Mouse (Mus musculus) heart, adult 2 months (tissue): ENCODE data around the gene Porcn.

Experiments
- CTCF ChIP-seq: fragments of 200-600 bp; IDR thresholded peaks from 2 replicates; pipeline ENCODE4 v1.8.1; 2022; ENCODE audit warnings: antibody characterized with exemption, mild to moderate bottlenecking, moderate library complexity
- POLR2A ChIP-seq: fragments of 200-500 bp; IDR thresholded peaks from 2 replicates; pipeline ENCODE4 v1.6.1; 2011; ENCODE audit warnings: mild to moderate bottlenecking, low read depth, low read length, control low read depth; ENCODE audit not compliant: insufficient read depth

- TF ChIP-seq CTCF (no peak), POLR2A (no peak)
Observed at GRCm38 (mm10) chrX:8222678-8223421, 16.5 kb upstream of the Porcn start.
